Comparison of ENCODE assay signal across 21 mouse cellular contexts in the genomic region with DNA sequence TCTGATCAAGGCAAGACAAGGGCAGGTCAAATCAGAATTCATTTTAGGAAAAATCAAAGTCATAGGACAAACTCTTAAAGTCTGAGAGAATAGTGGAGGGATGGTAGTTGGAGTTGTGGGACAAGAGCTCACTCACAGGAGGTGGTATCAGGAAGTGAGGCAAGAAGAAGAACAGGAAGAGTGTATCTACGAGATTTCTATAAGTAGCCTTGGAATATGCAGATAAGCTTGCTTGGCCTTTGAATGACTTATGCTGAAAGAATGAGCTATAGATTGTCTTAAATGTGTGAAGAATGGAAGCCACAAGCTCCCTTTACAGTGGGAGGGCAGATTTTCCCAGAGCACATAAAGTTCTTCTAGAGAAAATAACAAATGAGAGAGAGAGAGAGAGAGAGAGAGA.
"Had no signal": no experiment of that assay in that cellular context is flagged by ENCODE, and none has a peak within 500 bp of the region (broad histone marks: within the 10 kb centered on the region; RNA-seq: fewer than 3 reads in every experiment).

No protein-coding gene starts in this region.

- H3K9me3 ChIP-seq: limb, embryonic 12.5 days; limb, embryonic 15.5 days; liver, embryonic 13.5 days; neural tube, embryonic 12.5 days; neural tube, embryonic 15.5 days; stomach, embryonic 15.5 days had no signal

- H3K36me3 ChIP-seq: limb, embryonic 12.5 days; limb, embryonic 15.5 days; liver, embryonic 13.5 days; neural tube, embryonic 12.5 days; neural tube, embryonic 15.5 days; stomach, embryonic 15.5 days had no signal

- H3K9ac ChIP-seq: limb, embryonic 12.5 days; limb, embryonic 15.5 days; liver, embryonic 13.5 days; neural tube, embryonic 12.5 days; neural tube, embryonic 15.5 days; stomach, embryonic 15.5 days had no signal

- H3K4me1 ChIP-seq: limb, embryonic 12.5 days; limb, embryonic 15.5 days; neural tube, embryonic 12.5 days; neural tube, embryonic 15.5 days; stomach, embryonic 15.5 days had no signal

- DNase-seq: kidney, adult 18-20 months; kidney, adult 9 months; kidney, postnatal 14 days; kidney, postnatal 4 days; left cerebral cortex, postnatal 4 days; liver, embryonic 13.5 days; lung, adult 2 months; lung, postnatal 36 days; midbrain, embryonic 14.5 days; right cerebral cortex, adult 18-20 months; right cerebral cortex, postnatal 14 days; right cerebral cortex, postnatal 4 days; thymus, adult 18-20 months; thymus, postnatal 14 days had no signal

- H3K27ac ChIP-seq: limb, embryonic 12.5 days; limb, embryonic 15.5 days; liver, embryonic 13.5 days; neural tube, embryonic 12.5 days; neural tube, embryonic 15.5 days; stomach, embryonic 15.5 days had no signal

- ATAC-seq: intestine, embryonic 16.5 days had no signal

- H3K27me3 ChIP-seq: limb, embryonic 12.5 days; limb, embryonic 15.5 days; liver, embryonic 13.5 days; neural tube, embryonic 12.5 days; stomach, embryonic 15.5 days had no signal

- H3K4me2 ChIP-seq: limb, embryonic 12.5 days; limb, embryonic 15.5 days; liver, embryonic 13.5 days; midbrain, embryonic 11.5 days; neural tube, embryonic 12.5 days; neural tube, embryonic 15.5 days; stomach, embryonic 15.5 days had no signal

- H3K4me3 ChIP-seq: limb, embryonic 12.5 days; limb, embryonic 15.5 days; liver, embryonic 13.5 days; neural tube, embryonic 12.5 days; neural tube, embryonic 15.5 days; stomach, embryonic 15.5 days had no signal
